Mouse (Mus musculus): Measurements from ENCODE around the gene Tmem120a.

Tmem120a gene

DNA sequence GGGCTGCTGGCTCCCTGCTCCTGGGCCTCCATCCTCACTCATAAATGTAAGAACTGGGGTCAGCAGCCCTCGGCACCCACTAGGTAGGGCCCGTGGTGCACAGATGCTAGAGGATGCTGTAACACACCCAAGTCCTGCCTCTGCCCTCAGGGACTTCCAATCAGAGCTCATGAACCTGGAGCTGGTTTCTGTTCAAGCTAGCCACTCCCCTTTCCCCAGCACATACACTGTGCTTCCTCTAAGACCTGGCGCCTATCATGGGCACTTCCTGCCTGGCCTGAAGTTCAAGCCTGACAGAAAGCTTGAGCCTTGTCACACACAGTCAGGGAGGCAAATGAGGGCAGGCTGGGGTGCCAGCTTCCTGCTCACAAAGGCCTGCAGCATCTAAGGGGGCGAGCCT lies 11.2 kb downstream of the Tmem120a start:
- DNase-seq (ENCODE audit: low spot score in 2 of 2), result no peak

DNA sequence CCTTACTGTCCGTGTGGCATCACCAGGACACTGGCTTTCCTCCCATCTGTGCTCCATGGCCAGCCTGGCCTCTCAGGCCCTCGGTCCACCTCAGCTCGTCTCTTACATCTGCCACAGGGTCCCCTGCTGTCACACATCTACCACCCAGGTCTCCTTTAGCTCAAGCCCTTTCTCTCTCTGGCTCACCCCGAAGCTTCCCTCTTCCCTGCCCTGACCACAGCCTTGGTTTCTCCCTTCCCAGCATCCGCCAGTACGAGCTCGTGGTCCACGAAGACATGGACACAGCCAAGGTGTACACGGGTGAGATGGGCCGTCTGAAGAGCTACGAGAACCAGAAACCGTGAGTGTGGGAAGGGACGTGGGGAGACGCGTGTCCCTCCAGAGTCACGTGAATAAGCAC lies 12.9 kb downstream of the Tmem120a start:
- no peak for DNase-seq (ENCODE audit: low spot score in 2 of 2)

DNA sequence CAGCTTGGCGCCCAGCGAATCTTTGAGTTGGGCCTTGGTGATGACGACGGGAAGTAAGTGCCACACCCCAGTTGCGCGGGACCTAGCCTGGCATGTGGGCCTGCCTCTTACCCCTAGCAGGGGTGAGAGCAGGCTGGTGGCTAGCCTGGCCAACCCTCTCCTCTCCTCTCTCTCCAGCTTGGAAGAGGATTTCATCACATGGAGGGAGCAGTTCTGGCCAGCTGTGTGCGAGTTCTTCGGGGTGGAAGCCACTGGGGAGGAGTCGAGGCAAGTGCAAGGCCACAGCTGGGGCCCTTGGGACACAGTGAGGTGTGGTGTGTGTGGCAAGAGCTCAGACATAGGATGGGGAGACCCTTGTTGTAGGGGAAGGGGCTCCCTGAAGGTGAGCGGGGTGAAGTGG lies 13.3 kb downstream of the Tmem120a start:
- DNase-seq (ENCODE audit: low spot score in 2 of 2), result no peak

DNA sequence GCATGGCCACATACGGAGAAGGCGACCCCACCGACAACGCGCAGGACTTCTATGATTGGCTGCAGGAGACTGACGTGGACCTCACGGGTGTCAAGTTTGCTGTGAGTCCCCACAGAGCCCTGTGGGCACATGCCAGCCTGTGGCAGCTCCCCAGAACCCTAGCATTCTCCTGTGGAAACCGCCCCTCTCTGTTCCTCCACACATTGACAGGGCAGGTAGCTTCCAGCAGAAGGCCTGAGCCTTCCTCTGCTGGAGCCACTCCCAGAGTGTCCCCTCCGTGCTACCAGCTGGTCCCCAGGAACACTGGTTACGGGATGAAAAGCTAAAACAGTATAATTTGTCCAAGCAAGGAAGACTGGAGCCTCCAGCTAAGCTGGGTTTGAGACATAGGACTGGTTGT lies 14.0 kb downstream of the Tmem120a start:
- DNase-seq (ENCODE audit: low spot score in 2 of 2), result no peak

DNA sequence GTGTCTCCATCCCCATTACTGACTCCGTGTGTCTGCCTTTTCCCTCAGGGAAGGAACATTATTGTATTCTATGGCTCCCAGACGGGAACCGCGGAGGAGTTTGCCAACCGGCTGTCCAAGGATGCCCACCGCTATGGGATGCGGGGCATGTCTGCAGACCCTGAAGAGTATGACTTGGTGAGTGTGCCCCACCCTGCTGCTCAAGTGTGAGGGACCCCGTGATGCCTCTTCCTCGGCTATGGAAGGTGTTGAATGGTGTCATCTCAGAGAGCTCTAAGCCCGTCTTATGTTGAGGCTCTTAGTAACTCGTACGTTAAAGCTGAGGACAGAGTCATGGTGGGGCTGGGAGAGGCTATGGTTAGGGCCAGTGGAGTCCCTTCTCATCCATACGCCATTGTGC lies 14.9 kb downstream of the Tmem120a start:
- DNase-seq (ENCODE audit: low spot score in 2 of 2), result no peak

DNA sequence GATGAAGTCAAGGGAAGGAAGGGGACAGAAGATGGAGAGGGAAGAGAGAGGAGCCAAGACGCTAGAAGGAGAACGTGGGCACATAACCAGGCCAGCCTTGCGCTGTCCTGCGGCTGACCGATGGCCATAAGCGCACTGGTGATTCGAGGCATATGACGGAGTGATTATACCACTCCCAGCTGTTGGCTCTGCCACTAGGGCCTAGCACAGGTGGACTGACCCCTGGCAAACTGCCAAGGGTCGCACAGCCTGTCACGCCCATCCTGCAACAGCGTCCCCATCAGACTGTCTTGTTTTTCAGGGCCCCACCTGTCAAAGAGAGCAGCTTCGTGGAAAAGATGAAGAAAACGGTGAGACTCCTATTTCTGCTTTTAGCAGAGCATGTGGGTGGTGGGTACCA lies 15.9 kb downstream of the Tmem120a start:
- DNase-seq (ENCODE audit: low spot score in 2 of 2), result no peak

DNA sequence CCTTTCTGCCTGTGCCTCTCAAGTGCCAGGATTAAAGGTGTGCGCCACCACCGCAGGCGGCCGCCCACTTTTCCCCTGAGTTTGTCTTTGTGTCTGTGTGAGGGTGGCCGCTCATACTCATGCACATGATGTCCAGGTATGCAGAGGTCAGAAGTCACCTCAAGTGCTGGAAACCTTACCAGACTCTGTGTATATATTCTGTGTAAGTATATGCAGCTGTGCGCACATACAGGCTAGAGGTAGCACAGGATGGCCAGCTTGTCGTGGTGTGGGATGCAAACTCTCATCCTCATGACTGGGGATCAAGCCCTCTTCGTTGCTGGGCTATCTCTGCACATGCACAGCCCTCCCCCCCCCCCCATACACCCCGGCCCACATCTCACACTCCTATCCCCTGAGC lies 16.4 kb downstream of the Tmem120a start:
- no peak for DNase-seq (ENCODE audit: low spot score in 2 of 2)

DNA sequence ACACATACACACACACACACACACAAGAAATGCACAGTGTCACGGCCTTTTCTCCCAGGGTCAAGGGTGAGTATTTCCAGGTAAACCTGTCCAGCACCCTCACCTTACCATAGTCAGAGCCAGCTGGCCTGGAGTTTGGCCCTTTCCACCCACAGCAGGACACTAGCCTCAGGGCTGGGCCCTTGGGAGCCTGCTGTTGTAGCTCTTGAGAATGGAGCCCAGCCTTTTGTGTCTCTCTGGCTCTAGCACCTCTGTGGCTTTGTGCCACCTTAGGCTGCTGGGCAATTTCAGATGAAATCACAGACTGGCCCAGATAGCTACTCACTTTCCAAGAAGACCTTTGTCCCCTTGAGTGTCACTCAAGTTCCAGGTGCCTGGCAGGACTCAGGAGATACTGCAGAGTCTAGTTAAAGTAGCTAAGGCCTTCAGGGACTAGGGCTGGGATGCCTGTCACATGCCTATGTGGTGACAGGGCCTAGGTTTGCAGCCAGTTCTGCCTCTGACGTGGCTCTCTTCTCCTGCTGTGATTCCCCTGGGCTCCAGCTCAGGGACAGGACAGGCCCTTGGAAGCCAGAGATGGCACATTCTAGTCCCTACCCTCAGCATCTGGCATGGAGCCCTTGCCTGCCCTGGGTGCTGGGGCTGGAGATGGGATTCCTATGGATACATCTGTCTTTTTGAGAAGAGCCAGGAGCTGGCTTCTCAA lies 17.5 kb downstream of the Tmem120a start:
- peak; percentile 82 to 83 for DNase-seq (ENCODE audit: low spot score in 2 of 2)

DNA sequence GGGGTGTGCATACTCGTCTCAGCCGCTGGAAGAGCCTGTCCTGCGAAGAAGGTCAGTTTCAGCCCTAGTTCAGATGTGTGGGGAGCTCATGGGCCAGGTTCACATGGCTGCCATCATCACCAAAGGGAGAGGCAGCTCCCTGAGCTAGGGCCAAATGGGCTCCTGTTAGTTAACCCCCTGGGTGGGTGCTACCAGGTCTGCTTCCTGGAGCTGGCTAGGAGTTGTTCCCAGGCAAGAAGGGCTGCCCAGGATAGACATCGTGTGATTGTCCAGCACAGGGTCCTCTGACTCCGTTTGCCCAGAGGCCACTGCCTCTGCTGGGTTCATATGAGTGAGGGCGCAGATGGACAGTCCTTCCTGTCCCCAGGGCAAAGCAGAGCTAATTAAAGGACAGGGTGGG lies 18.3 kb downstream of the Tmem120a start:
- DNase-seq (ENCODE audit: low spot score in 2 of 2), result no peak

DNA sequence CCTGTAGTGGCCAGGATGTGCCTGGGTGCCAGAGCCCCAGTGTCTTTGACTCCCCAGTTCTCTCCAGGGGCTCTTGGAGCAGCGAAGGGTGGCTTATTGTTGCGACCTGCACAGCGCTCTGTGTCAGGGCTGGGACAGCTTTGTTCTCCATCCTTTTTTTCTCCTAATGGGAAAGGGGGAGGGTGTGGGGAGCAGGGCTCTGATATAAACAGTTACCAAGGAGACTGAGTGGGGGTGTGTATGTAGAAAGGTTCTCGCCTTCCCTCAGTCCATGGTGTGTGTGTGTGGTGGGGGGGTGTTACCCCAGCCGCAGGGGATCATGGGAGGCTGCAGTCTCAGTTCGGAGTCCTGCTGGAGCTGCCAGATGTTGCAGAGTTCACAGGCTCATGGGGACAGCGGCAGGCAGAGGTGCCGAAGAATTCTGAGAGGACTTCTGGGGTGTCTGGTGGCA lies 18.8 kb downstream of the Tmem120a start:
- peak; percentile 63 to 66 for DNase-seq (ENCODE audit: low spot score in 2 of 2)

DNA sequence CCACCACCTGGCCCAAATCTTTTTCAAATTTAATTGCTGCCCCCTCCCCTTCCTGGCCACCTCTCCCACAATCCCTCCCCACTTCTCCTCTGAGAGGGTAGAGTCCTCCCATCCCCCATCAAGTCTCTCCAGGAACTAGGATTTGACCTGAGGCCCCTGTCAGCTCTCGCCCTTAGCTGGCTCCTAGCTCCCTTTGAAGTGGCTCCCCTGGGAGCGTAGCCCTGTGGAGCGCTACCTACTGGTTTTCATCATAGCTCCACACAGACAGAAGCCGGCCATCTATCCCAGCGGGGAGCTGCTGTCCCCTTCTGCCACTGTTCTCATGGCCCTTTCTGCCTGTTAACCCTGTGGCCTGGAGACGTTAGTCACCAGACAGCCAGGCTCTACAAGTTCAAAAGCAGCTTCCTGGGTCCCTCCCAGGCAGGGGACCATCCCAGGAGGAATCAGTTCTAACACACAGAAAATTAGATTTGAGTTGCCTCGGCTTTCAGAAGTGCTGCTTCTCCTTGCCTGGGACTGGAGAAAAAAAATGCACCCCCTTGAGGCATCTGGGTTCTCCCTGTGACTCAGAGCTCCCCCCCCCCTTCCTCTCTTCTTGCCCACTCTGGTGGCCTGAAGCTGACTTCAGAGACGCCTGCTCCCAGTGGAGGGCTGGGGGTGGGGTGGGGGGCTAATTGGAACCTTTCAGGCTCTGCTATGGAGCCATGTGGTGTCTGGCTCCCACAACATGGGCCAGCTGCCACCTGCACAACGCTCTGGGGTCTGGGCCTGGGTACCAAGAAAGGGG lies 19.5 kb downstream of the Tmem120a start:
- DNase-seq (ENCODE audit: low spot score in 2 of 2), result no peak

DNA sequence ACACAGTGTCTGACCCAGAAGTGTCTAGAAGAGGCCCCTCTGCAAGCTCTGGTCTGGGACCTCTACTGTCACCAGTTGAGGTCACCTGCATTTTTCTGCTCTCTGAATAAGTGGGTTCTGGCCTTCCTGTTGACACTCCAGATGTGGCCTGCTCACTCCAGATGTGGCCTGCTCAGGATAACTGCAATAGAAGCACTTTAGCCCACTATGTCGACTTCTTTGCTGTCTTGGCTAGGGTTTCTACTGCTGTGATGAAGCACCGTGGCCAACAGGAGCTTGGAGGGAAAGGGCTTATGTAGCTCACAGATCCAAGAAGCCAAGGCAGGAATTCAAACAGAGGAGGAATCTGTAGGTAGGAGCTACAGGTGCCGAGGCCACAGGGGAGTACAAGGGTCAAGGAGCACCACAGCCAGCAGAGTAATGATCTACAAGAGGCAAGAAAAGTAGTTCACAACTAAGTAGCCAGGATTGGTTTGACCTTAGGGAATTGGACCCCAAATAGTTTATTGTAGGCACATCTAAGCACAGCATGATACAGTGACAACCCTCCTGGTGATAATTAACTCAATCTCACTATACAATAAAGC lies 21.0 kb downstream of the Tmem120a start:
- no peak for DNase-seq (ENCODE audit: low spot score in 2 of 2)

DNA sequence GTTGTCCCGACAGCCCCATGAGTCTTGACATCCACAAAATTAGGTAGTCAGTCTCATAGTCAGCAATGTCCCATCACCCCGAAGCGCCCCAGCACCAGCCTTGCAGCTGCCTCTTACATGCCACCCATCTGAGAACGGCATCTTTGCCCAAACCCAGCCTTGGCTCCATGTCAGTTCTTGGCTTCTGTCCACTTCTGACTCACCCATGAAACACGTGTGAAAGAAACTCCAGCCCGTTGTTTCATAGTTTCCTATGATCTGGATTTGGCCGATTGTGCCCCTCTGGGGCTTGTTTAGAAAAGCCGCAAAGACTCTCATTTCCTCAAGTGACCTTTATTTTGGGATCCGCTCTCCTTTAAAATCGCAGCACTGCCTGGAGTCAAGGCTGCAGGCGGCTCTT lies 22.1 kb downstream of the Tmem120a start:
- DNase-seq (ENCODE audit: low spot score in 2 of 2), result peak; percentile 76 to 81

DNA sequence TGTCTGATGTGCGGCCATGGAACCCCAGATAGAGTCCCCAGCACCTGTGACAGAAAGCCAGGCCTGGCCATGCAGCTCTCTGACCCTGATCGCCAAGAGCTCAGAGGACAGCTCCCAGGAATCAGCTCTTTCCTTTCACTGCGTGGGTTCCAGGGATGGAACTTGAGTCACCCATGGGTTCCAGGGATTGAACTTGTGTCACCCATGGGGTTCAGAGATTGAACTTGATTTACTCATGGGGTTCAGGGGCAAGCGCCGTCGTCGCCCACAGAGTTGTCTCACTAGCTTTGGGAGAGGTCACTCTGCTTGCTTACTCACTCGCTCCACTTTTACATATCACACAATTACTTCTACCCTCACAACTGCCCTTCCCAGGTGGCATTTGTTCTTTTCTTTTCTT lies 23.2 kb downstream of the Tmem120a start:
- no peak for DNase-seq (ENCODE audit: low spot score in 2 of 2)

DNA sequence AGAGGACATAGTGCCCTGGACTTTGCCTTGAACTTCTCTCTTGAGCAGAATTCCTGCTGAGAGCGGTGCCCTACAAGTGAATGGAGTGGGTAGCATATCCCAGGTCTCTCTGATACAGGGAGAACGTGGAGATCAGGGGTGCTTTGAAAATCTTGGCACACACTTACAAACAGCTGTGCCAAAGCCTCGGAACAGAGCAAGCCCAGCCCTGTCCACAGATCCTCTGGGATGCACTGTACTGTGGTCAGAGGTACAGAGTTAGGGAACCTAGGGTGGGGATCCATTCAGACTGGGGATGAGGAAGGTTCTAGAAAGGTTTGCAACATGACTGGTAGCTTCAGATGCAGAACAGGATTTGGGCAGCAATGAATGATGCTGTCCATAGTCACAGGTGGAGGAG lies 24.1 kb downstream of the Tmem120a start:
- DNase-seq (ENCODE audit: low spot score in 2 of 2), result no peak

DNA sequence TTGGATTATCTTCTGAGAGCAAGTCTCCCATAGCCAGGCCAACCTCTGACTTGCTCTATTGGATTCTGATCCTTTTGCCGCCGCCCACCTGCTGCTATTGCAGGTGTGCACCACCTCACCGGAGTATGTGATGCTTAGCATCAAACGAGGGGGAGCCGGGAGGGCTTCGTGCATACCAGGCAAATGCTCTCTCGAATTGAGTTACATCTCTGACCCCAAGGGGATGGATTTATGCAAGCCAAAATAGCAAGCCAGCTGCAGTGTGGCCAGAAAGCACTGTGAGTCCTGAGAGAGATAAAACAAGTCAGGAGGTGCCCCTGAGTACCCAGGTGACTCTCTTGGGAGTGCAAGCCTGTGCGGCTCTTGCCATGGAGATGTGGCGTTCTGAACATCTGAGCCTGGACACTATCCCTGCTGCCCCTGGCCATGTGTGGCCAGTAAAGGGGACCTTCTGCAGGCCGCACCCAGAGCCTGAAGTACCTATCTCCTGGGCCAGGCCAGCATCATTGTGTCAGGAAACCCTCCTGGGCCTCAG lies 24.6 kb downstream of the Tmem120a start:
- DNase-seq (ENCODE audit: low spot score in 2 of 2), result no peak

DNA sequence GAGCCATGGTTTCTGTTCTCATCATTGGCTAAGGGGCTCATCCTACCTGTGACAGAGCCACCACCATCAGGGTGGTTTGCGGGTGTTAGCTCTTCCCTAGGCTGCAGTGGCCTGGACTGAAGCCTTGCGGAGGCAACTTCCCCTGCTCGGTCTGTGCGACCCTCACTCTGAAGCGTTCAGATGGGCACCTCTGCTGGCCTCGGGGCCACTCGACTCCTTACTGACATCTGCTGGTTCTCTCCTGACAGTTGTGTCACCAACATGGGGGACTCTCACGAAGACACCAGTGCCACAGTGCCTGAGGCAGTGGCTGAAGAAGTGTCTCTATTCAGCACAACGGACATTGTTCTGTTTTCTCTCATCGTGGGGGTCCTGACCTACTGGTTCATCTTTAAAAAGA lies 28.6 kb downstream of the Tmem120a start:
- DNase-seq (ENCODE audit: low spot score in 2 of 2), result no peak

DNA sequence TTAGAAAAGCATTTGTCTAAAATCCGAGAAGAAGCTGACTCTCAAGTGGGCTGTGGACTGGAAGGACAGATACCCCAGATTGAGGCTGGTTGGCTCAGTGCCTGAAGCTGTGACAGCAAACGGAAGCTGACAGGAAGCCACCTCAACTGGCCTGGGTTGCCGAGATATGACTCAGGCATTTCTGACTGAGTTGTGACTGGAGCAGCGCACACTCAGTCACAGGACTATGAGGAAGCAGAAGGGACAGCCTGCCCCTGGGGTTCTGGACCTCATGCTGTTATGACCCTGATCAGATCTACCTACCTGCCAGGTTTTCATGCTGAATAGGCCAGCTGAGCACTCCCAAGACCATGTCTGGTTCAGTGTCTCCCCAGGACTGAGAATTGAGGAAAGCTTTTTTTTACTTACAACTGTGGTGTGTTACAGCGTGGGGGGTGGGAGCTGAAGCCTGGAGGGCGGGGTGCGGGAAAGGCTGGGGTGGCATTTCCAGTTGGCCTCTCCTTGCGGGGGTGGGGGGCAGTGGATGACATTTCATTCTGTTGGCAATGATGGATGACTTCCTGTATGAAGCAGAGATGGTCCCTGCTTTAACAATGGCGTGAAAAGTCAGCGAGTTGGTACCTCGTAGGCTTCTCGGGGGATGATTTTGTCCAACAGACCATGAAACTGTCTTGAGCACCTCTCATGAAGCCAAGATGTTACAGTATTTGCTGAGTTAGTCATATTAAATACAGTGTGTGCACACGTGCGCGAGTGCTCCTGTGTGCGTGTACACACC lies 30.6 kb downstream of the Tmem120a start:
- DNase-seq (ENCODE audit: low spot score in 2 of 2), result peak; percentile 86 to 88

DNA sequence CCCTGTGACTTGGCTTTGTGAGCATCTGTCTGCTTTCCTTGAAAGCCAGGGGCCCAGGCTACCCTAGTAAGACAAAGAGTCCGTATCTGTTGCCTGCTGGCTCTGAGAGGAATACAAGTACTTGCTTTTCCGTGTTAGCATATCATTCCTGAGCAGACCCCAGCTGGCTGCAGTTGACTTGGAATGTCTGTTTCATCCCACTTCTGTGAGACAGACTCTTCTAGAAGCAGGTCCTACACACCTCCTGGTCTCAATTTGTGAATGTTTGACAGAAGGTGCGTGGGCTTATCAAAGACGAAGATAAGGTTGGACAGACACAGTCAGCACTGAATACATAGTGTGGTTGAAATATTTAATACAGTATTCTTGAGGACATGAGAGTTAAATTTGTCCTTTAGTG lies 31.4 kb downstream of the Tmem120a start:
- no peak for DNase-seq (ENCODE audit: low spot score in 2 of 2)

DNA sequence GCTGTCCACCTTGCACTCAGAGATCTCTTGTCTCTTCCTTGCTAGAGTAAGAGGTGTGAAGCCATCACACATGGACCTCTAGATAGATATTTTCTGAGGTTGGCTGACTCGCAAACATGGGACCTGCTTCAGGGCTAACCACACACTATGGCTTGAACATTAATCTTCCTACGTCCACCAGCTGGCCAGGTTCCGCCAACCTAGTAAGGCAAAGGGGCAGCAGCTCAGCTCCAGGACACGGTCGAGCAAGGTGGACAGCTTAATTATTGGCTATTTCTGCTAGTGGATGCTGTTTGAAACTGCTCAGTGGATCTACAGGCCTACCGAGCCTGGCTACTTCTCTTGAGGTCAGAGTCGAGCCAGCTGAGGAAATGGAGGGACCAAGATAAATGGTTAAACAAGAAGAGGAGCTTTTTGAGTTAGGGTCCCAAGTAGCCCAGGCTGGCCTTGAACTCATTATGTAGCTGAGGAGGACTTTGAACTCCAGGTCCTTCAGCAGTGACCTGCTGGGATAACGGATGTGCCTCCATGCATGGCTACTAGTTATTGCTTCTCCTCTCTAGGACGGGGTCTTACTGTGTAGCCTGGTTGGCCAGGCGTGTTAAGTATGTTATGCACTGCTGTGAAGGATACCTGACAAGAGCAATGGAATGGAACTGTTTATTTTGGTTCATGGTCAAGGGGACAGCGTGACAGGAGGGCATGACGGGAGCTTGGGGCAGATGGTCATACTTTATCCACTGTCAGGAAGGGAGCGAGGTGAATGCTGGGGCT lies 32.5 kb downstream of the Tmem120a start:
- DNase-seq (ENCODE audit: low spot score in 2 of 2), result no peak

DNA sequence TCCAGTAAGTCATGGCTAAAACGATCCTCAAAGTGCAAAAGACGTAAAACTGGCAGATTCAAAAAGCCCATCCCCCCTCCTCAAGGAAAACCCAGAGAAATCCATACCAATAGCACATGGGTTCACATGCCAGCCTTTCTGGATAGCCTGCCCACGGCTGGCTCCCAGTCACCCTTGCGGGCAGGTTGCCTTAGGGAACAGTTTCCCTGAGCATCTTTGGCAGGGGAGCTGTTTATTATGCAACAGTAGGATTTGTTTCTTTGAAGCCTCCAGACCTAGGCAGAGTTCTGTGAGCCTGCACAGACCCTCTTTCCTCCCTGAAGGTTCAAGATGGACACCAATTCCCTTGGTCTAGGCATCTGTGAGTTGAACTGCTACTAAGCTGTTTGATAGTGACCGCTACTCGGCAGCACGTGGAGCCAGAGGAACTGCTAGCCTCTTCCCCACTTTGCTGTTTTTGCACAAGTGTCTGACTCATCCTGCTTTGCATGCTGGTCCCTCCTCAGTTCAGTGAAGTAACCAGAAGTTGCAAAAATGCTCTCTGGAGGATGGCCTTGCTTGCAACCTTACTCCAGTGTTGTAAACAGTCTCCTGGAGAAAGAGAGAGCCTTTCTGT lies 33.5 kb downstream of the Tmem120a start:
- DNase-seq (ENCODE audit: low spot score in 2 of 2), result peak in 1 of 2 experiments; percentile 58

Measured in heart, adult 9 months (tissue).